Mouse (Mus musculus) CD4-positive helper T cell, adult 2 months (primary cell): ENCODE measurements around the gene Olfr385.
"Not testable (repeated sequence)": the region's sequence is repeated elsewhere in the genome, so short reads cannot be mapped to it uniquely, and the experiment has no call there.

Source experiments
- DNase-seq: peaks from one replicate; pipeline ENCODE4 v3.0.0-alpha.2; 2012; ENCODE audit warnings: low read depth, missing footprints, low spot score

Olfr385 gene

DNA sequence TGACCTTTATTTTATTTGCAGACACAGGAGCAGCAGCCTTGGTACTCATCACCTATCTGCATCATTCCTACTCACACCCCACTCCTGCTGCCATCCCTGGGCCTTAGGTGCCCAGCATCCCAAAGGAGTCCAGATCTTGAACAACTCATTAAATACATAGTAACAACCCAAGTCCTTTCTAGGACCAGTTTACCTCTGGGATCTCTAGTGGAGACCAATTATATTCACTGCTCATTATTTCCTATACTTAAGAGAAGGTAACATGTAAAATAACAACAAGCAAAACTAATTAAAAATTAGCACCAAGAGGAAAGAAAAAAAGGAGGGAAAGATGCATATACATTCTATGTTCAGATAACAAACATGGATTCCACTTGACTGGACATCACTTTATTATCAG lies at the start of gene Olfr385:
Gene Olfr385, minus strand, starts transcription at position 101 of the 400 bp plus-strand sequence.
- no peak for DNase-seq

DNA sequence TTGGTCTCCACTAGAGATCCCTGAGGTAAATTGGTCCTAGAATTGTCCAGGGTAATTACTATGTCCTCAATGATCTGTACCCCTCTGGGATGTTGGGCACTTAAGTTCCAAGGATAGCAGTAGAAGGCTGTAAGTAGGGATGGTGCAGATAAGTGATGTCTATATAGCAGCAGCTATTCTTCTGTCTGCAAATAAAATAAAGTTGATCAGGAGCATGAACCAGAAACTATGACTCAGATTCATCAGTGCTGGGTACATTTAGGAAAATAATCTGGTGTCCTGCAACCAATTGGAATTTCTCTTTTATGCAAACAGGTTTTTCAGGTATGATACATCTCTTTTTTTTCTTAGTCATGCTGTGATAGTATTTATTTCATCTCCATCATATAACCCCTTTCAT lies 5.5 kb upstream of the Olfr385 start, which contains the start of gene Olfr384:
Gene Olfr384, plus strand, starts transcription at position 301 of the 400 bp plus-strand sequence.
- DNase-seq, result no peak

DNA sequence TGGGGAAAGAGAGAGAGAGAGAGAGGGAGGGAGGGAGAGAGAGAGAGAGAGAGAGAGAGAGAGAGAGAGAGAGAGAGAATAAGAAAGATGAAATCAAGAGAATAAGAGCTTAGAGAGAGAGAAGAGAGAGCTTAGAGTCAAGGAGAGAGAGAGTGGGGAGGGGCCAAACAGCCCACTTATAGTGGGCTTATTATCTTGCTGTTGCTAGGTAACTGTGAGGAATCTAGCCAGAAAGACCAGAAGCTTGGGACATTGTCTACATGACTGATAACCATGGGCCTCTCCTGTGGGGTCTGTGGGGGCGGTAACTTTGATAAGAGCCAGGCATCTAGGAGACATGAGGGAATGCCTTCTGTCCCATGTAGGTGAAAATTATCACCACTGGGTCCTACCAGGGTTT lies 9.6 kb downstream of the Olfr385 start:
- DNase-seq, result not testable (repeated sequence)

DNA sequence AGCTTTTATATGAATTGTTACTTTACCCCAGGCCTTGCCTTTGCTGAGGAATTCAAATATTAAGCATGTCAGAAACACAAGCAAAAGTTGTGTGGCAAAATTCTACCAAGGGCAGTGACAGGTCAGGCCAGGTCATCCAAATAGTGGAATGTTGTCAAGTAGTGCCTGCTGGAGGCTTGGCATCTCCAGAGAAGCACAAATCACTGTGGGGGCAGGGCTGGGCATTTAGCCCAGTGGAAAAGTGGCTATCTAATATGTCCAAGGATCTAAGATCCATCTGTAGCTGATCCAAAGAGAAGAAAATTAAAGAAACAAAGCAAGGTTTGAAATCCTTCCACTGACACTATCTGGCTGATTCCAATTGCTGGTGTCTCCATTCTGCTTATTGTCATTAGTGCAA lies 12.9 kb downstream of the Olfr385 start:
- no peak for DNase-seq
